Mouse (Mus musculus): Measurements from ENCODE around the gene Adcy9. TPM values are rescaled to one million over a fixed set of nuclear protein-coding genes. Genes with fewer than 3 reads are reported as not detected.
"Not testable (repeated sequence)": the region's sequence is repeated elsewhere in the genome, so short reads cannot be mapped to it uniquely, and the experiment has no call there.

The Adcy9 gene
- total RNA-seq, 2 experiments from 2014 or later = 2.9 to 4.7 TPM

DNA sequence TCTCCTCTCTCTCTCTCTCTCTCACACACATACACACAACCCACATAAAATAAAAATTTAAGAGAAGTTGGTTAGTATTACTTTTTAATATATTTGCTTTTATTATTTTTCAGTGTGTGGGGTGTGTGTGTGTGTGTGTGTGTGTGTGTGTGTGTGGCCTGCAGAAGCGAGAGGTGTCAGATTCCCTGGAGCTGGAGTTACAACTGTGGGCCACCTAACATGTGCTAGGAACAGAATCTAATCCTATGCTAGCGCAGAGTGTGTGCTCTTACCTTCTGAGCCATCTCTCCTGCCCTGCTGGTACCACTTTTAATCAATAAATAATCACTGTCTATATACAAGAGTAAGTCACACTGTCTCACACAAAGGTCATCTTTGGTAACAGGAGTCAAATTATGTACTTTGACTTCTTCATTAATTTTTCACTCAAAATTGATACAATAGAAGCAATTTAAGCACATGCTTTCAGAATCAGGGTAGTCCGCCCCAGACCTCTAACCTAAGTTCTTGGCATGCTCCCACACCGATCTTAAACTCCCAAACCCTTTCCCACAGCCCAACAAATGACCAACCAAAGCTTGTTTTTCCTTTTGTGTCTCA, 25.2 kb downstream of the Adcy9 start:
- ATAC-seq (replicated peaks; ENCODE audit: poor library complexity, severe bottlenecking) = no peak

DNA sequence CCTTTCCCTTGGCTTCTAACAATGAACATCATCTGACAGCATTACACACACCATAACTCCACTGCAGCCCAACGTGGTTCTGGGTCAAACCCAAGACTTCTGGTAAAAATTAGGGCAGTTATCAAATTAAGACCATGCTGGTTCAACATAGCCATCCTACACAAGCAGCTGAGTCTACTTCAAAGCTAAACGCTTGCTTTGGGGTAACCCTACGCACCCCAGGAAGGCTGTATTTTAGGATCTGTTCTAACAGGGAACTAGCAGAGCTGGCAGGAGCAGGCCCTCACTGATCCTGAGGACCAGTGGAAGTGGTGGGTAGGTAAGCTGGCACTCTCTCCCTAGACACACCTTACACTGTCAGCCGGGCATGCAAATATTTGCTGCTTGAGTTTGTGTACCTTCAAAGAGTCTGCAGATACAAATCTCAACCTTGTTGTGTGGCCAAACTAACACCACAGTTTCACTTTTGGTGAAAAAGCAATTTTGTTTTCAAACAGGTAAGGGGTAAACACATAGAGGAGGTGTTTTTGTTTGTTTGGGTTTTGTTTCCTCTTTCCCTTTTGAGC, 36.7 kb downstream of the Adcy9 start:
- no peak for ATAC-seq (replicated peaks; ENCODE audit: poor library complexity, severe bottlenecking)

DNA sequence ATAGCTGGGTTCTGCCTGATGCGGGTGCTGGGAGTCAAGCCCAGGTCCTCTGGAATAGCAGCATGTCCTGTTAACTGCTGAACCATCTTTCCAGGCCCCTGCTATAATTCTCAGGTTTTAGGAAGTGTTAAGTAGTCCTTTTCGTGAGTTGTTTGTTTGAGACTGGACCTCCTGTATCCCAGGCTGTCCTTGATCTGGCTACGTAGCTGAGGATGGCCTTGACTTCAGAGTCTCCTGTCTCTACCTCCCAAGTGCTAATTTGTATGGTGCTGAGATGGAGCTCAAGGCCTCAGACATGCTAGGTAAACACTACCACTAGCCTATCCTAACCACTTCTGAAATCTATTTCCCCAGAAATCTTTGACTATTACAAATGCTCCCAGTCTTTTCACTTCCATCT, 37.9 kb downstream of the Adcy9 start:
- no peak for ATAC-seq (replicated peaks; ENCODE audit: poor library complexity, severe bottlenecking)

GRCm38 (mm10) chr16:4381487-4381886, 38.8 kb downstream of the Adcy9 start:
- ATAC-seq (replicated peaks; ENCODE audit: poor library complexity, severe bottlenecking) = peak; percentile 83

DNA sequence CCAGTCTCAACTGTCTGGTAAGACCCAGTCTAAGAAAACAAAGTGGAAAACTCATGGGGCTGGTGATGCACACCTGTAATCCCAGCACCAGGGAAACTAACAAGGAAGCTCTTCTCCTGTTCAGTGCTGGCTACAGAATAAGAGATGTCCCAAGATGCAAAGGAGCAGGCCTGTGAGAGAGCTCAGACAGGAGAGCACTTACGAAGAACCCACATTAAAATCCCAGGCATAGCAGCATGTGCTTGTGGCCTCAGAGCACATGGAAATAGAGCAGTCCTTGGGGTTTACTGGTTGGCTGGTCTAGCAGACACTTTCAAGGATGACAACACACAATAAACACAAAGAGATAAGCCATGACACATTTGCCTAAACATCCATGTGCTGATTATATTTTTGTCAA, 41.5 kb downstream of the Adcy9 start:
- no peak for ATAC-seq (replicated peaks; ENCODE audit: poor library complexity, severe bottlenecking)

DNA sequence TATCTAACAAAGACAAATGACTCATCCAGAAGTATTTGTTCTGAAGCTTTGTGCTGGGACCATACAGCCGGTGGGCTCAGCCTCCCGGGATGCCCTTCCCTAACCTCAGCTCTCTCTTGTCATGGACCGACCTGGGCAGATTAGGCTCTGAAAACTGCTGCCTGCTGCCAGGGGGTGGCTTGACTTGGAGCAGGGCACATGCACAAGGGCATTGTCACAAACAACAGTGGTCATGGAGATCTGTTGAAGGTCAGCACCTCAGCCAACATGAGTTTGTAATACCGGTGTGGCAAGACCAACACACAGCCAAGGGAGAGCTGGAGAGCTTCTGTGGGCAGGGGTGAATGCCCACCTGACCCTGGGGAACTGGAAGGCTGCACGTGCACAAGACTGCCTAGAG, 42.7 kb downstream of the Adcy9 start:
- no peak for ATAC-seq (replicated peaks; ENCODE audit: poor library complexity, severe bottlenecking)

- peak; percentile 72 for ATAC-seq (replicated peaks; ENCODE audit: poor library complexity, severe bottlenecking)
These were observed 45.4 kb downstream of the Adcy9 start for GRCm38 (mm10) chr16:4374780-4375380.

GRCm38 (mm10) chr16:4374270-4374669, 46.0 kb downstream of the Adcy9 start:
- ATAC-seq (replicated peaks; ENCODE audit: poor library complexity, severe bottlenecking) = no peak

- ATAC-seq (replicated peaks; ENCODE audit: poor library complexity, severe bottlenecking) = no peak
These were observed 49.3 kb downstream of the Adcy9 start for GRCm38 (mm10) chr16:4371039-4371438.

DNA sequence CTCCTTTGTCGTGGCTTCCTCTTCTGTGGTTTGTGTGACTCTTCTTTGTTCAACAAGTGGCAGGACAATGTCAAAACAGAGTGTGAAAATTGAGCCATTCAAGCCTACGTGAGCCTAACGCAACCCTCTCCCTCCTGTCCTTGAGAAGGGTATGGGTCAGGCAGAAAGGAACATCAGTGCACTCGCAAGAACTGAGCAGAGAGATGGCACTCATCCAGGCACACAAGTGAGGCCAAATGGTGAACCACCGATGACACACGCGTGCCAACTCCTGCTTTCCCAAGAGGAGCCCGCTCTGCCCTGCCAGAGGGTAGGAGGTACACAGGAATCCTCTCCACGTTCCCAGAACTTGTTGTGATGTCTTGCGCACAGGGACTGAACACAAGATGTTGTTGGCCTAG, 50.2 kb downstream of the Adcy9 start:
- ATAC-seq (replicated peaks; ENCODE audit: poor library complexity, severe bottlenecking) = peak; percentile 91

DNA sequence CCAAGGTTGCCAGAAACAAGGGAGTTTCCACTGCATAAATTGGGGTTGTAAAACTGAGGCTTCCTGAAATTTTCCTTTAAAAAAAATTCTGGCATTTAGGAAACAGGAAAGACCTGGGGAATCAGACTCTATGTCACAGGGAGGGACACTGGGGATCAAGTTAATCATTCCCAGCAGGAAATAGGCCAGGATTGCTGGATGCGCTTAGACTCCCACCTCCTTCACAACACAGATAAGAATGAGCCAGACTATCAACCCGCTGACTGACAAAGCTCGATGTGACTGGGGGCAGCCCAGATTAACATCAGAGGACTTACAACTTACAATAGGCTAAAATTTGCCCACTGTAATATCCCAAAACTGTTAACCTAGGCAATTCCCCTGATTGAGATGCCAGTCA, 52.4 kb downstream of the Adcy9 start:
- no peak for ATAC-seq (replicated peaks; ENCODE audit: poor library complexity, severe bottlenecking)

GRCm38 (mm10) chr16:4367291-4367690, 53.0 kb downstream of the Adcy9 start:
- no peak for ATAC-seq (replicated peaks; ENCODE audit: poor library complexity, severe bottlenecking)

DNA sequence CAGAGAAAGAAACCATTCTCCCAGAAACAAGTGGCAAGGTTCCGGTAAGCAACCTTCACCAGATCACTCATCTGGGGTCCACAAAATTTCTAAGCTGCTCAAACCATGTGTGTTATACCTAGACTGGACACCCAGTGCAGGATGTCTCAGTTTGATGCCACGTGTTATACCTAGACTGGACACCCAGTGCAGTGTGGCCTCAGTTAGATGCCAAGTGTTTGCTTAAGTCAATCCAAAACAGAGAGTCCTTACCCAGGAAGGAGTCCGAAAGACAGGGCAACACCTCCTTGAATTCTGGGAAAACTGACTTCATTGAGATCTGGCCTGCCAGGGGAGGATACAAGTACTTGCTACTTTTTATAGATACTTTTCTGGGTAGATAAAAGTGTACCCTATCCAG, 53.6 kb downstream of the Adcy9 start:
- ATAC-seq (replicated peaks; ENCODE audit: poor library complexity, severe bottlenecking) = no peak

GRCm38 (mm10) chr16:4363341-4364116, 56.8 kb downstream of the Adcy9 start:
- no peak for ATAC-seq (replicated peaks; ENCODE audit: poor library complexity, severe bottlenecking)

DNA sequence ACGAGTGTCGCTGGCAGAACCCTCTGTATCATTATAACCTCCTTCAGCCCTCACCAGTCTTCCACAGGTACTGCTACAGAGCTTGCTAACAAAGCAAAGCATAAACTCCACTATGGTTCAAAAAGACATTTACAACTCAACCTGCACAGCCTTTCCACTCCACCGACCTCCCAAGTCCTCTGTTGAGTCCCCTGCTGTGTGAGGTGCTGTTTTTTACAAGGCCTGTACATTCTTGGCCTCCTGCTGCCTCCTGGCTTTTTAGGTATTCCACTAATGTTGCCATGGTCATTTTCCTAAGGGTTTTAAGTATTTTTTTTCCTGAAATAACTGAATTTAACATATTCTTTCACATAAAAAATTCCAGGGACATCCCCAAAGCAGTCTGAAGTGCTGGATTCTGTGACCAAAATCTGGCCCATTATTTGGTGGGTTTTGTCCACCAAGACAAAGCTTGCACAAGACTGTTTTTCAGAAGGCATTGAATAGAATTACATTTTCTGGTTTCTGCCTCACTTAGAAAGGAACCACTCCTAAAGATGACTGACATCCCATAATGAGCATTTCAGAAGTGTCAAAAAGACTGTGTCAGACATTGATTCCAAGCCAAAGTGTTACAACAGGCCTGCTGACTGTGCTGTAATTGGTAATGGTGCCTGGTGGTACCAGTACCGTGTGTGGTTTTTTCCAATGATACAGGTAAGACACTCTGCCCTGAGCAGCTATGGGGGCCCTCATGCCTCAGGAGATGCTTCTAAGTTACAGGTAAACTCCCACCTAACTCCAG, 64.8 kb downstream of the Adcy9 start:
- ATAC-seq (replicated peaks; ENCODE audit: poor library complexity, severe bottlenecking) = no peak

DNA sequence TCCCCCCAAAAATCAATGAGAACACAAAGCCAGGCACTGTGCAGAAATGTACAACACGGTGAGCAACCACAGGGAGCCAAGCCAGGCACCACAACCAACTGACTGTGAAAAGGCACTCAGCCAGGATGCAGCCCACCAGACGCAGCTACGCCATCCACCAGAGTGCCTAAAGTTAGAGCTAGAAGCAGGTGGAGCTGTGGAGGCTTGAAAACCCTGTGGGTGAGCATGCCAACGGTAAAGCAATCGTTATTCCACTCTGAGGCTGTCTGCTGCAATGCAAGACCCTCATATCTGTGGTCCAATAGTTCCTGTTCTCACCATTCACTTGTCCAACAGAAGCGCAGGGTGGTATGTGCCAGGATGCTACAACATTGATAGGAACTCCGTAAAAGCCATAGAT, 77.7 kb downstream of the Adcy9 start:
- ATAC-seq (replicated peaks; ENCODE audit: poor library complexity, severe bottlenecking) = no peak

DNA sequence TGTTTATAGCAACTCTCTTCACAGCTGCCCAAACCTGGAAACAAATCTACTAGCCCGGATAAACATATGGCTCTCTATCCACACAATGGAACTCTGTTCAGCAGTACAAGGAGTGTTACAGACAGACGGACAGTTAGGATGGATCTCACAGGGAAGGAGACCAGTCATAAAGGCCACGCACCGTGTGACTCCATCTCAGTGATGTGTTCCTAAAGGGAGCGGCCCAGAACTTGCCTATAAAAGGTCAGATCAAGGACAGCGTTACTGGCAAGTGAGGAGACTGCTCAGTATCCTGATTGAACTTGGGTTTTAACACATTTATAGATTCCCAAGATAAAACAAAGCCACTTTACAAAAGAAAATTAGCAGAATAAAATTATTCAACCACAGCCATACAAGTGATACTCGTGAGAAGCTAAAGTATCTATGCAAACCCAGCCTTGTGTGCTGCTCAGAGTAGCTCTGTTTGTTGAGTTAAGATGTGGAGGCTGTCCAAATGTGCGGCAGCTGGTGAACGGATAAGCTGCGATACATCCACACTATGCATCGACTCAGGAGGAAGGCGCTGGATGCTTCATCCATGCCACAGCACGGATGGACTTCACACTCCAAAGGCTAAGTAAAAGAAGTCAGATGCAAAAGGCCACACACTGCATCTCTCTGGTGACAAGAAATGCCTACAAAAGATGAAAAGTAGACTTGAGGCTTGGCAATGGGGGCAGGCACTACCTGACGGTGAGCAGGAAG, 78.8 kb downstream of the Adcy9 start:
- ATAC-seq (replicated peaks; ENCODE audit: poor library complexity, severe bottlenecking) = no peak

DNA sequence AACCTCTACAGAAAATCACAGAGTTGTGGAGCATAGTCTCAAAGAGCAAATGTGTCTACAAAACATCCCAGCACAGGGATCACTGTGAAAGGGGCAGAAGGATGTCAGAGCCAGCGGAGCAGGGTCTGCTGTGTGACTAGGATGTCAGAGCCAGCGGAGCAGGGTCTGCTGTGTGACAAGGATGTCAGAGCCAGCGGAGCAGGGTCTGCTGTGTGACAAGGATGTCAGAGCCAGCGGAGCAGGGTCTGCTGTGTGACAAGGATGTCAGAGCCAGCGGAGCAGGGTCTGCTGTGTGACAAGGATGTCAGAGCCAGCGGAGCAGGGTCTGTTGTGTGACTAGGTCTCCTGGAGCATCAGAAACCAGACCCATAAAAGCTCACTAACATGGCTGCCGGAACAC, 81.1 kb downstream of the Adcy9 start:
- ATAC-seq (replicated peaks; ENCODE audit: poor library complexity, severe bottlenecking) = not testable (repeated sequence)

- no peak for ATAC-seq (replicated peaks; ENCODE audit: poor library complexity, severe bottlenecking)
These were observed 83.0 kb downstream of the Adcy9 start for GRCm38 (mm10) chr16:4337269-4337668.

DNA sequence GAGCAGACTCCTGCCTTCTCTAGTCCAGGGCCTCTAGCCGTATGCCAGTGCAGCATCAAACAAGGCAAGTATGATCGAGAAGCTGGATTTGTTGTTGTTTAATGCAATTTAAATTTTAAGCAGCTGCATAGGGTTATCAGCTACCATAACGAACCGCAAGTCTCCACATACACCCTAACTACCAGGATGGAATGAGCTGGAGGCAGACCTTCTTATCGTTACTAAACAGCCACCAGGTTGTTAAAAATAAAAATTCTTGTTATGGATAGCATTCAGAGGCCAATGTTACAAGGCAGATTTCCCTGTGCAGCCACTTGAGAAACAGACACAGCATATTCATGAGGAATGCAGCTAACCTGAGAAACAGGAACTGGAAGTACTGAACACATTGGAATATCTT, 86.5 kb downstream of the Adcy9 start:
- ATAC-seq (replicated peaks; ENCODE audit: poor library complexity, severe bottlenecking) = no peak

Measured in granulocyte monocyte progenitor cell, adult 5-6 weeks (primary cell).